Mouse (Mus musculus) liver, postnatal 0 days (tissue): ENCODE measurements at regions not wholly inside any gene's neighbourhood (a gene's known extent, or its start where the extent isn't known, plus 50 kb on each side); places are given as distances from the start of the nearest gene placed in this dataset.

Experiments
- CTCF ChIP-seq: sonication (generic); IDR thresholded peaks from 2 replicates; pipeline ENCODE4 v1.5.1; 2016; ENCODE audit warnings: antibody characterized with exemption, low read depth
- EP300 ChIP-seq: IDR thresholded peaks from 2 replicates; pipeline ENCODE4 v1.6.1; 2016; ENCODE audit warnings: antibody characterized with exemption, low read depth, mild to moderate bottlenecking

- TF ChIP-seq CTCF (no peak), EP300 (no peak)
Observed at GRCm38 (mm10) chr8:12504777-12505176, 68.1 kb upstream of the Spaca7 start.
